Mouse (Mus musculus): Measurements from ENCODE around the gene Krt6b. TPM values are rescaled to one million over a fixed set of nuclear protein-coding genes. Genes with fewer than 3 reads are reported as not detected.
"Not testable (repeated sequence)": the region's sequence is repeated elsewhere in the genome, so short reads cannot be mapped to it uniquely, and the experiment has no call there.

Krt6b gene
- total RNA-seq (2021) = not detected
- long read RNA-seq, experiment 1 = 0 reads
- long read RNA-seq, experiment 2 = 0 reads

DNA sequence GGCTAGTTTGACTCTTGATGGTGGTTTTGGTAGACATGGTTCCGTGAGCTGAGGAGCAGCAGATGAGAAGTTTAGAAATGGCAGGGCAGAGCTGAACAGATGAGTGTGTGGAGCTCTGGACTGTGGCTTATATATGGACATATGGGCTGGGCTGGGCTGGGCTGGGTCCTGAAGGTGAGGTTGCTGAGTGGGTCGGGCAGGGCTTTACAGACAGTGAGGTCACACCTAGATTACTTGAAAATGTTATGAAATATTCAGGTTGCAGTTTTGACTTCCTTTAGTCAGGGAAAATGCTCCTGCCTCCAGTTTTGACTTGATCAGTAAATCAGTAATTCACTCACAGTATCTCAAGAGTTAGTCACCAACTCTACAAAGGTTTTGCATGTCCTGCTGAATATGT lies at the start of gene Krt6b:
Krt6b (minus strand) TSS at position 101 of the 400 bp plus-strand sequence.
- DNase-seq (ENCODE audit: low spot score in 2 of 2) = no peak

DNA sequence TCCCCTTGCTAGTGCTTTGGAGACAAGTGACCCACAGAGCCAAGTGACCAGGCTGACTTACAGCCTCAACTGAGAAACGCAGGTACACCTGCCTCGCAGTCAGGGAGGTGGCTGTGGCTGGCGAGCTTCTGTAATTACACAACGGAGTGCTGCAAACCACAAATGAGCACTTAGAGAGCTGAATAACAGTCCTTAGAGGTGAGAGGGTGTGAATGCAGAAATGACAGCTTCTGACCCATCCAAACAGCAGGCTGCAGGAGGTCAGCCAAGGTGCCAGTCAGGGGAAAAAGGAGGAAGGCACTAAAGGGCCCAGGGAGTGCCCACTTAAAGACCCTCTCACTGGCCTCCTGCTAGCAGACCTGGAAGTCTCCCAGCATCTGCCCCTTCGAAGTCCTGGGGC lies 44.6 kb upstream of the Krt6b start:
- DNase-seq (ENCODE audit: low spot score in 2 of 2) = no peak

DNA sequence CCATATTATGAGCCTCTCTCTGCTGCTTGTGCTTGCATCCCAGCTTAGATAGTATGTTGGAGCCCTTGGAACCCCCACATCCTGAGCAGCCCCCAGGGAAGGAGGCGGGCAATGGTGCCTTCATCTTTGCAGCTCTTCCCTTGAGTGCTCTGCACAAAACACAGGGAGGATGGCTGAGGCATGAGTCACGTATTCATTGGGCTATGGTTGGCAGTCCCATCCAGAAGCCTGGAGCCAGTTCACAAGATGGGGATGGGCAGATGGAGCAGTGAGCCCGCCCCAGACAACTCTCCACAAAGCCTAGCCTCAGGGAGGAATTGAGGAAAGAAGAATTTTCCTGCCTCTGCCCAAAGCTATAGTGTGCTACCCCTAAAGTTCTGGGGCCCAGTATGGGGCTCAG lies 35.7 kb upstream of the Krt6b start:
- DNase-seq (ENCODE audit: low spot score in 2 of 2) = no peak

DNA sequence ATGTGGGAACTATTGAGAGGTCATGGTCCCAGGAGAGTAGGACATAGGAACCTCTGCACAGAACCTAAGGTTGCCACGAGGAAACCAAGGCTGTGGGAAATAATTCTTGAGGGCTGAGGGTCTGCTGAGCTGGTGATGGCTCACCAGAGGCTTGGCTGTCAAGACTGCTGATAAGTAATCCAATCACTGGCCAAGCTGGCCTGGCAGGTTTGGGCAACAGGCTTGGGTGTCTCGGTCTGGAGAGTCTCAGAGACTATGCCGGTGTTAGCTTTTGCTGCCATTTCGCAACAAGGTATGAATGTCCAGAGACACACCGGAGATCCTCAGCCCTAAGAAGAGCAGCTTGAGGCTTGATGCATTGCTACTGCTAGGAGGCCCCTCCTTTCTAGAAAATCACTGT lies 34.3 kb upstream of the Krt6b start:
- no peak for DNase-seq (ENCODE audit: low spot score in 2 of 2)

DNA sequence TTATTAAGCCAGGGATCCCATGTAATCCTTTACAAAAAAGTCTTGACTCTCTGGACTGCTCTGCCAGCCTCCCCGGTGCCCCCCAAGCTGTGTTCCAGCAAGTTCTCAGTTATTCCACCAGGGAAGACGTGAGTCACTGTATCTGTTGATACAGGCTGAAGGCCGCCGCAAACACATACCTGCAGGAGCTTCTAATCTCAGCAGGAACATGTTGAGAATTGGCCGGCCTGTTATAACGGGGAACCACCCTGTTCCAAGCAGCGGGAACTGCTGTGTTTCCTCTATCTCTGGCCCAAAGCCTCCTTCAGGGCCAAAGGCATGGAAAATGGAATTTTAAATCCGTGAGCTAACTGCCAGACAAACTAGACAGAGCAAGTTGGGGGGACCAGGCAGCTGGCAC lies 33.6 kb upstream of the Krt6b start:
- DNase-seq (ENCODE audit: low spot score in 2 of 2) = no peak

DNA sequence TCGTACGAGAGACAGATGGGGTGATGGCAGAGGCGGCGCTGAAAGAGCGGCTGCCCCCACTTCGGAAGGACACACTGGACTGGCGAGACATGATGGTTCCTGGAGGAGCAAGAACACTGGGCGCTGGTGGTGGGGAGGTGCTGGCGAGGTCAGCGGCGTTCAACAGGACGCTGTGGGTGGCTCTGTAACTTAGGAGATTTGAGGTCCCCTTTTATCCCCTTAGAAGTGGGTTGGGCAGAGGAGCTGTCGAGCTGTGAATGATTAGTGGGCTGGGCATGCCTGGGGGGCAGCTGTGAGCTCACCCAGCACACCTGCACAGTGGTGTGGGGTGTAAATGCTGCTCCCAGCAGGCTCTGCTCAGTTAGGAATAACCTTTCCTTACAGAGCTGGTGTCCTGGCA lies 32.6 kb upstream of the Krt6b start, which contains the start of gene Krt5:
Krt5 (minus strand) TSS at position 179 of the 400 bp plus-strand sequence.
- no peak for DNase-seq (ENCODE audit: low spot score in 2 of 2)

DNA sequence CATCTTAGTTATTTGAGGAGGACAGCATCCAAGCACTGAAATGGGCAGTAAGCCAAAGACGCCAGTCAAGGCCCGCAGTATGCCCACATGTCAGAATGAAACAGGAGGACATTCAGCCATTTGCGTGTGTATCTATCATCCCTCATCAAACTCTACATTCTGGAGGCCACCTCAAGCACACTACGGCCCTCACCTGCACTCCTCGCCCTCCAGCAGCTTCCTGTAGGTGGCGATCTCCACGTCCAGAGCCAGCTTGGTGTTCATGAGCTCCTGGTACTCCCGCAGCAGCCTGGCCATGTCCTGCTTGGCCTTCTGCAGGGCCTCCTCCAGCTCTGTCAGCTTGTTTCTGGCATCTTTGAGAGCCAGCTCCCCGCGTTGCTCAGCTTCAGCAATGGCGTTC lies 28.6 kb upstream of the Krt6b start:
- no peak for DNase-seq (ENCODE audit: low spot score in 2 of 2)

DNA sequence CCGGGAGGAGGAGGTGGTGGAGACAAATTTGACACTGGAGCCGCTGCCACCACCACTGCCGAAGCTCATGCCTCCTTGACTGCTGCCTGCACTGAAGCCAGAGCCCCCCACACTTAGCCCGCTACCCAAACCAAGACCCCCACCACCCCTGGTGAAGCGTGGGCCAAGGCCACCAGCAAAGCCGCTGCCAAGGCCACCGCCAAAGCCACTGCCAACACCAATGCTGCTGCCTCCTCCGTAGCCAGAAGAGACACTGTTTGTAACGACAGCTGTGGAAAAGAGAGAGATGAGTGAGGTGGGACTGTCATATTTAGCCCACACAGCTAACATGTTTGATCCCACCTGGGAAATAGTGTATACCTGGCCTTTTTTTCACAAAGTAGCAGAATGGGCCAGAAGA lies 27.4 kb upstream of the Krt6b start:
- DNase-seq (ENCODE audit: low spot score in 2 of 2) = no peak

DNA sequence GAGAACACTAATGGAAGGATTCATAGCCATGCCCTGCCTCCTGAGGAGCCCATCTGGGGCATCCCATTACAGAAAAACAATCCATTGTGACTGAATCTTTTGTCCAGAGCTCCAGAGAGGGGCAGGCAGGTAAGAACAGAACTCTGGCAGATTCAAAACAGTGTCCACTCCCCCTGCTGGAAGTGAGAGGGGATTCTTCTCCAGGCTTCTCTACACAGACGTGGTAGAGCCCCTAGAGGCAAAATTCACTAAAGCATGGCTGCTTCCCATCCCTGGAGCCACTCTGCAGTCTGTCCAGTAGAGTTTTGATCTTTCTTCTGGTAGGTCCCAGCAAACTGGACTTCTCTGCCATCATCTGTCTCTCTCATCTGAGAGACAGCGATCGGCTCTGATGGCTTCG lies 24.0 kb upstream of the Krt6b start:
- DNase-seq (ENCODE audit: low spot score in 2 of 2) = no peak

DNA sequence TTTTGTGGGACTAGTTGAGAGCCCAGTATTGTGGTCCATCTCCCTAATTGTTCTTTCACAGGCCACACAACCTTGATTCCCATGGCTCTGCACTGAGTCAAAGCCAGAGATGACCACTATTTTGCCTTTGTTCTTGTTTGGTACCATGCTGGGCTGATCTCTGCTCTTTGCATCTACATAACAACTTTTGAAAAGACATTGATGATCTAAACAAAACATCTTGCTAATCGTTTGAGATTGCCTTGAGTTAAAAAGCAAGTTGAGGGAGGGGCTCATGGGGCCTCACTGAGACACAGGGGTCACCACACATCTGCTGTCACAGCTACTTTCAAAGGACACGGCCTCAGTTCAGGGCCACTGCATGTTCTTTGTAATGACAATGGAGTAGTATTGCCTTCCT lies 22.3 kb upstream of the Krt6b start:
- no peak for DNase-seq (ENCODE audit: low spot score in 2 of 2)

DNA sequence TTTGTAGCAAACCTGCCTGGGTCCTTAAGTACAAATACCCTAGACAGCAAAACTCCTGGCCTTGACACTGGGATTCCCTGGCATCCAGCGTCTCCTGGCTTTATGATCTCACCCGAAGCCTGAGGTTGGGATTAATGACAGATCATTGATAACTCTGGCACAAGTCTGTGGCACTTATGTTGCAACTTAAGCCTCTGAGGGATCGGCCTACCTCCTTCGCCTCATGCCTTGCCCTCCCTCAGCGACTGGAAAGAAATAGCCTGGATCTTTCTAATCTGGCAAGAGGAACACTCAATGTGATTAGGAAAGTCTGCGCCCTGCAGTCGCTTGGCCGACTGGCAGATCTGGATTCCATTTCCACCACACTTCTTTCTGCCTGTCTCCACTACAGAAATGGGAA lies 19.8 kb upstream of the Krt6b start:
- no peak for DNase-seq (ENCODE audit: low spot score in 2 of 2)

DNA sequence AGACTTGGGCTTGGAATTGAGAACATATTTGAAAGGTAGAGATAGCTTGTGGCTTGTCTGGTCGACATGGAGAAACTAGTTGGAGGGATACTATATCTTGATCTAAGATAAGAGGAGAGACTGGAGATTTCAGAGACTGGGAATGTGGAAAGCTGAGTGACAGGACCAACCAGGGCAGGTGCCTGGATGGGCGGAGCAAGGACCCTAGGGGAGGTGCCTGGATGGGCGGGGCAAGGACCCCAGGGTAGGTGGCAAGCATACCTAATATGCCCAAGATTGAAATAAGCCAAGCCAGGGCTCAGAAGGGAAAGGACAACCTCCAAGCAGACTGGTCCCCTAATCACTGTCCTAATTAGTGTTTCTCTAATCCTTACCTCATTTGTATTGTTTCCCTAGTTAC lies 19.1 kb upstream of the Krt6b start:
- no peak for DNase-seq (ENCODE audit: low spot score in 2 of 2)

DNA sequence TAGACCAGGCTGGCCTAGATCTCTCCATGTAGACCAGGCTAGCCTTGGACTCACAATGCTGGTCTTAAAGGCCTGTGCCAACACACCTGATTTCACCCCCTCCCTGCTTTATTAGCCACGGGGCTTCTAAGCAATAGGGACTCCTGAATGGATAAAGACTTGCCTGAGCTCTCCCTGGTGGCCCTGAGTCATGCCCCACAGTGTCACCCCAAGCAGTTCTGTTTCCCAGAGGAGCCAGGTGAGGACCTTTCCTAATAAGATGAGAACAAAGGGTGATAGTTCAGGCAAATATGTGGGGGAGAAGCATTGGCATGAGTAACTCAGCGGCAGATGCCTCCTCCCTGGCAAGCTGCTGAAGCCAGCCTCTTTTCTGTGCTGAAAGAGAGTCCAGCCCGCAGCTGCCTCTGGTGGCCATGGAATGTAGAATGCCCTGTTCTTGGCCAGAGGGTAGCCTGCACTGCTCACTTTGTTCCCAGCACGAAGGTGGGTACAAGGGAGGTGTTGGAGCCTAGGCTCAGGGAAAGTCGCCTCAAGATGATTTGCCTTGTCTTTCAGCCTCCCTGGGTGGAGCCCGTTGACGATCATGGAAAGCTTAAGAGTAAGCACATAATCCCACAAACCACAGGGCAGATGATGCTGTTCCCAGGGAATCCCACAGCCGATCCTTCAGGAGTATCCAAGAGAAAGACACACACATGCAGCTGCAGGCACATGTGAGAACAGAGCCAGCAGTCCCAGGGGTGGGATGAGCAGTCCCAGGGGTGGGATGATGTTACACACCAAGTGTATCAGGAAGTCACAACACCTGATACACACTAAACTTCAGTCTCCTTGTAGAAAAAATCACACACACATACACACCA lies 17.5 kb upstream of the Krt6b start:
- DNase-seq (ENCODE audit: low spot score in 2 of 2) = peak; percentile 5 to 9

DNA sequence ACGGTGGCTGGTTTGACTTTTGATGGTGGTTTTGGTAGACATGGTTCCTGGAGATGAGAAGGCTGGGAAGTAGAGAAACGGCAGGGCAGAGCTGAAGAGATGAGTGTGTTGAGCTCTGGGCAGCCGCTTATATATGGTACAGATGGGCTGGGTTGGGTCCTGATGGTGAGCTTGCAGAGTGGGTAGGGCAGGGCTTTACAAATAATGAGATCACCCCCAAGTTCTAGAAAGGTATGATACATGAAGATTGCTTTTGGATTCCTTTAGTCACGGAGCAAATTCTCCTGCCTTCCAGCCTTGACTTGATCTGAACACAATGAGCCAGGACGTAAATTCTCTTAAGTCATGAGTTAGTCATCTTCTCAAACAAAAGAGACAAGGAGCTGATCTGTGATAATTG lies 14.1 kb upstream of the Krt6b start, which contains the start of gene Krt6a:
Krt6a (minus strand) TSS at position 101 of the 400 bp plus-strand sequence.
- DNase-seq (ENCODE audit: low spot score in 2 of 2) = no peak

DNA sequence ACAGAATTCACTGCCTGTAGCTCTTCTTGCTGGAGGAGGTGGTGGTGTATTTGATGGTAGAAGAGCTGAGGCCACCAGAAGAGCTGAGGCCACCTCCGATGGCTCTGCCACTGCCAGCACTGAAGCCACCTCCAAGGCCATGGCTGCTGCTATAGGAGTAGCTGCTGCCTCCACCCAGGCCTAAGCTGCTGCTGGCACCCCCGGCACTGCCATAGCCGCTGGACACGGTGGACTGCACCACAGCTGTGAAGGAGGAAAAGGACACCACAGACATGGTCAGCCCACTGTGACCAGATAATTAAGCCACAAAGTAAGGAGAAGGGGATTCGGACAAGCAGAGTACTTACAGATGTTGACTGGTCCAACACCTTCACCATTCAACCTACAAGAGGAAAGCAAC lies 10.4 kb upstream of the Krt6b start:
- not testable (repeated sequence) for DNase-seq (ENCODE audit: low spot score in 2 of 2)

DNA sequence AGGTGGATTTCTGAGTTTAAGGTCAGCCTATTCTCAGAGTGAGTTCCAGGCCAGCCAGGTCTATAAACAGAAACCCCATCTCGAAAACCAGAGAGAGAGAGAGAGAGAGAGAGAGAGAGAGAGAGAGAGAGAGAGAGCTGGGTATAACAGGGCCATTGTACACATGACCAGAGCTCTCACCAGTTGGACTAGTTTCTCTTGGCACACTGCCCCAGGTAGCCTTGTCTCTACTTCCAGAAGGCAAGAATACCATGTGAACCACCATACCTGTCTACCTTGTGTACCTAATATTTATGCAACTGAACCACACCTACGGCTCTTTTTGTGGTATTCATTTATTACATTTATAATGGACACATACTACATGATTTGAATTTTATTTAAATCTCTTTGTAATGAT lies 8.1 kb upstream of the Krt6b start:
- DNase-seq (ENCODE audit: low spot score in 2 of 2) = no peak

DNA sequence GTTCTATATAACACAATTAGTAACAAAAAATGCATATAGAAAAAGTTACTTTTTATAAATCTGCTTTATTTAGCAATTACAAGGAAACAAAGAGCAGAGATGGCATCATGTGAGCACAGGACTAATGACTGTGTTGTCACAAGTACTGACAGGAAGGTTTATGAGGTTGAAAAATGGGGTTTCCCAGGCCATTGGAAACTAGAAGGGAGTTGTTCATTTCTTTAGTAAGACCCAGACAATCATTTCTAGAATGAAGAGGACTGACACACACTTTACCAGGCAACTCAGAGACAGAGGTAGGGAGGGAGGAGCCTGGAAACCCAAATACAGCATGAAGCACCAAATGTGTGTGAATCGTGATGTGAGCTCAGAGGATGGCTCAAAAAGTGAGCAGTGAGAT lies 4.1 kb downstream of the Krt6b start:
- DNase-seq (ENCODE audit: low spot score in 2 of 2) = no peak

DNA sequence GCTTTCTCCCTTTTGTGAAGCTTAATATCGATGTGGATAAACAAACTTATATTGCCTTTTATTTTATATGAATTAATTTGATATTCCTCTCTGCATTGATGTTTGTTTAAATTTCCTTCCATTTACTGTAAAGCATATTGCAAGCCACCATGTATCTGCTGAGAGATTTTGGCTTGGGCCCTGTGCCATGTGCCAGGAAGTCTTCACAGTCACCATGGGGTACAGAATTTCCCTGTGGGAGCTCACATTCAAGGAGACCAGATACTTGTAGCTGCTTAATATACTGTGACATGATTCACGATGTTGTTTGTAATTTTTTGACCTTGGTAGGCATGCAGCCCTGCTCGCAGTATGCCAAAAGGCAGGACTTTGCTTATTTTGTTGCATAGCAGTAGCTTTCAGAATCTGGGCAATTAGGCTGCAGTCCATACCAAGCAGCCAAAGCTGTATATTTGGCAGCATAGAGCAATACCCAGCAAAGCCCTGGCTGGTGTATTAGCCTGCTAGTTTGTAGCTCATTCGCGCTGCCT lies 27.3 kb downstream of the Krt6b start:
- DNase-seq (ENCODE audit: low spot score in 2 of 2) = no peak

DNA sequence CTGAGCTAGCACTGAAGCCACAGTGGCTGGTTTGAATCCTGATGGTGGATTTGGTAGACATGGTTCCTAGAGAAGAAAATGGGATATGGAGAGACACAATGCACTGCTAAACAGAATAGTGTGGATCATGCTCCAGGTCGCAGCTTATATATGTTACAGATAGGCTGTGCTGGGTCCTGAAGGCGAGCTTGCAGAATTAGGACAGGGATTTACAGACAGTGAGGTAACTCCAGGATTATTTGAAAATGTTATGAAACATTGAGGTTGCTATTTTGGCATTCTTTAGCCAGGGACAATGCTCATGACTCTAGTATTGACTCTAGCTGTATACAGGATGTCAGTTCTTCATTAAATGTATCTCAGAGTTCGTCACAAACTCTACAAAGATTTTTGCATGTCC lies 32.8 kb downstream of the Krt6b start, which contains the start of gene Gm5478:
Gm5478 (minus strand) TSS at position 101 of the 400 bp plus-strand sequence.
- DNase-seq (ENCODE audit: low spot score in 2 of 2) = no peak

DNA sequence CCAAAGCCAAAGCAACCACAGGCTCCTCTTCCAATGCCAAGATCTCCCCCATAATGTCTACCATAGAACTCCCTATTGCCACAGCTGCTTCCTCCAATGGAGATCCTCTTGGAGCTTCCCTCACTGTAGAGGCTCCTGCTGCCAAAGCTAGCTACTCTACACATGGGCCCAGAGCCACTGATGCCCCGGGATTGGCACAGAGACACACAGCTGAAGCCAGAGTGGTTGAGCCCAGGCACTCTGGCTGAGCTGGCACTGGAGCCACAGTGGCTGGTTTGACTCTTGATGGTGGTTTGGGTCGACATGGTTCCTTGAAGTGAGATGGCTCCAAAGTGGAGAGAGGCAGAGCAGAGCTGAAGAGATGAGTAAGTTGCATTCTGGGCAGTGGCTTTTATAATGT lies 52.2 kb downstream of the Krt6b start, which contains the start of gene Gm5414:
Gm5414 (minus strand) TSS at position 305 of the 400 bp plus-strand sequence.
- peak in 1 of 2 experiments; percentile 0 for DNase-seq (ENCODE audit: low spot score in 2 of 2)
